Mouse (Mus musculus): Measurements from ENCODE around the gene Eif2d.

Gene Eif2d

GRCm38 (mm10) chr1:131213361-131213760, 60.4 kb downstream of the Eif2d start:
- no peak for DNase-seq (ENCODE audit: low read depth, low spot score)

- no peak for DNase-seq (ENCODE audit: low read depth, low spot score)
These were observed 66.0 kb downstream of the Eif2d start for GRCm38 (mm10) chr1:131218933-131219332.

- no peak for DNase-seq (ENCODE audit: low read depth, low spot score)
These were observed 69.0 kb downstream of the Eif2d start for GRCm38 (mm10) chr1:131221822-131222590.

GRCm38 (mm10) chr1:131223345-131223744, 70.4 kb downstream of the Eif2d start:
- DNase-seq (ENCODE audit: low read depth, low spot score), result no peak

- no peak for DNase-seq (ENCODE audit: low read depth, low spot score)
These were observed 72.0 kb downstream of the Eif2d start for GRCm38 (mm10) chr1:131224848-131225471.

GRCm38 (mm10) chr1:131228225-131228624, 75.2 kb downstream of the Eif2d start:
- no peak for DNase-seq (ENCODE audit: low read depth, low spot score)

- DNase-seq (ENCODE audit: low read depth, low spot score), result no peak
These were observed 75.7 kb downstream of the Eif2d start for GRCm38 (mm10) chr1:131228659-131229058.

- no peak for DNase-seq (ENCODE audit: low read depth, low spot score)
These were observed 80.5 kb downstream of the Eif2d start for GRCm38 (mm10) chr1:131233527-131233926.

GRCm38 (mm10) chr1:131236077-131236476, 83.1 kb downstream of the Eif2d start:
- no peak for DNase-seq (ENCODE audit: low read depth, low spot score)

All from retina, adult 2 months (tissue).